Mouse (Mus musculus): ENCODE measurements at regions not wholly inside any gene's neighbourhood (a gene's known extent, or its start where the extent isn't known, plus 50 kb on each side); places are given as distances from the start of the nearest gene placed in this dataset.

DNA sequence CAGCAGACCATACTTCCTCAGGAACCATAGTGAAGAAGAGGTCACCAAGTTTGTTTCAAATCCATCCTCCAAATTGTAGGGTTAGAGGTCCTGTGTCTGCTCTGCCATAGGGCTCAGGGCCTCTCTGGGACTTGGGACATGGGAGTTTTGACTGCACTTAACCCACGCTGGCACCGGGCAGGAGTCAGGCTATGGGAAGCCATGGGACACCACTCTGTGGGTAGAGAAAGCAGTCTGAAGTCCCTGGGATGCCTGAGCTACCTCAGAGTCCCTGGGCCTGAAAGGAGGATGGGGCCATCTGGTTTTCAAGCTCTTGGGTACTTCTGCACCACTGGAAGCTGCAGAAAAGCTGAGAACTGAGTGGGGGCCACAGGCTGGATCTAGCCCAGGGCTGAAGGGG is 819.7 kb upstream of the Tenm4 start:
- H3K27ac ChIP-seq, result no peak overlapping the region
- WGBS, result 84% methylated on average over 2 of the region's 2 CpGs
- H3K27me3 ChIP-seq, result no peaks in the 10 kb centered on the region
- ATAC-seq (replicated peaks; ENCODE audit: insufficient number of reproducible peaks, insufficient read depth, low FRiP score, low read depth), result no peak
- H3K36me3 ChIP-seq, result no peaks in the 10 kb centered on the region
- H3K9me3 ChIP-seq (replicated peaks), result no peaks in the 10 kb centered on the region
- no peak overlapping the region for H3K4me2 ChIP-seq
- no peak overlapping the region for H3K4me3 ChIP-seq
- no peak overlapping the region for H3K9ac ChIP-seq
- H3K4me1 ChIP-seq (replicated peaks), result no peaks in the 10 kb centered on the region

DNA sequence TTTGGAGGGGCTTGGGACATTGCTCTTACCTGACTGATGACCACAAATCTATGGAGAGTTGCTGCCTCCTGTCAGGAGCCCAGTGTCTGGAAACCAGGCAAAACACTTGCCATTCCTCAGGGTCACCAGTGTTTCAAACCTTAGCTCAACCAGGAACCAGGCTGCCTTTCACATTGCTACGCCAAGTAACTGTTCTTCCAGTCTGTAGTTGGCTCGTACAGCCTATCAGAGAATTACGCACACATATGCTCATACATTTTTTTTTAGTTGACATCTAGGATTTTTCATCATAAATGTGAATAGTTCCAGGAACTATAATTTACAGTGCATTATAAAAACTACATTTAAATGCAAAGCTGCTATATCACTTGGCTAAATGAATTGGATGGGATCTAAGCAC is 818.9 kb upstream of the Tenm4 start:
- H3K4me2 ChIP-seq, result no peak overlapping the region
- no peak overlapping the region for H3K4me3 ChIP-seq
- no peaks in the 10 kb centered on the region for H3K36me3 ChIP-seq
- no peaks in the 10 kb centered on the region for H3K27me3 ChIP-seq
- 87% methylated on average over 3 of the region's 3 CpGs for WGBS
- no peaks in the 10 kb centered on the region for H3K4me1 ChIP-seq (replicated peaks)
- no peak overlapping the region for H3K27ac ChIP-seq
- H3K9me3 ChIP-seq (replicated peaks), result no peaks in the 10 kb centered on the region
- no peak for ATAC-seq (replicated peaks; ENCODE audit: insufficient number of reproducible peaks, insufficient read depth, low FRiP score, low read depth)
- H3K9ac ChIP-seq, result no peak overlapping the region

DNA sequence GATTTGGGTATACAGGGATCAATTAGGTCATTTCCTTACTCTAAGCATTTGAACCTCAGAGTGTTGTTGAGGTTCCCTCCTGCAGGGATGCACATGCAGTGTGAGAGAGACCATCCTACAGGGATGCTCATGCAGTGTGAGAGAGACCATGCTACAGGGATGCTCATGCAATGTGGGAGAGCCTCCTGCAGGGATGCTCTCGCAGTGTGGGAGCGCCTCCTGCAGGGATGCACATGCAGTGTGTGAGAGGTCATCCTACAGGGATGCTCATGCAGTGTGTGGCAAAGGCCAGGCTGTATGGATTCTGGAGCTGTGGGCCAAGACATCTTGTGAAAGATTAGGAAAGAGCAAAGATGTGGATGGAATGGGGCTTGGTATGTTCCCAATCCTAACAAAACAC is 816.1 kb upstream of the Tenm4 start:
- Histone ChIP-seq H3K27ac (no peak overlapping the region), H3K9me3 (replicated peaks) (no peaks in the 10 kb centered on the region), H3K4me1 (replicated peaks) (no peaks in the 10 kb centered on the region), H3K36me3 (no peaks in the 10 kb centered on the region), H3K9ac (no peak overlapping the region), H3K27me3 (no peaks in the 10 kb centered on the region), H3K4me3 (no peak overlapping the region), H3K4me2 (no peak overlapping the region)
- WGBS, result 64% methylated on average over 2 of the region's 2 CpGs
- ATAC-seq (replicated peaks; ENCODE audit: insufficient number of reproducible peaks, insufficient read depth, low FRiP score, low read depth), result no peak

DNA sequence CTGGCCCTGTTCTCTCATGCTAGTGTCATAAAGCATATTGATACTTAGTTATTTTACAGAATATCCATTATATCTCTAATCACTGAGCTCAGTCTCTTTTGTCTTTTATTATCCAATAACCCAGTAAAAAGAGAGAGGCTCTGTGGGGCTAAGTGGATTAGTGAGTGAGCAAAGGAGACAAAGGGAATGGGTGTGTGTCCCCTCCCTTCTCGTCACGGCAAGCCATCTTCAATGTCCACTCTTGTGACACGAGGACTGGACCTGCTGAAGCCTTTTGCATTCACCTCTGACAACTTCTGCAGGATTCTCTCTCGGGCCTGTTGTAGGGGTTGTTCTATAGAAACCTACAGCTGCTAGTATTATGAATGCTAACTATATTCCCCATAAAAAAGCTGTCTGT is 812.3 kb upstream of the Tenm4 start:
- Histone ChIP-seq H3K27ac (no peak overlapping the region), H3K9ac (no peak overlapping the region), H3K4me3 (no peak overlapping the region), H3K9me3 (replicated peaks) (no peaks in the 10 kb centered on the region), H3K27me3 (no peaks in the 10 kb centered on the region), H3K36me3 (no peaks in the 10 kb centered on the region), H3K4me2 (no peak overlapping the region), H3K4me1 (replicated peaks) (no peaks in the 10 kb centered on the region)
- WGBS, result 73% methylated on average over 4 of the region's 4 CpGs
- no peak for ATAC-seq (replicated peaks; ENCODE audit: insufficient number of reproducible peaks, insufficient read depth, low FRiP score, low read depth)

DNA sequence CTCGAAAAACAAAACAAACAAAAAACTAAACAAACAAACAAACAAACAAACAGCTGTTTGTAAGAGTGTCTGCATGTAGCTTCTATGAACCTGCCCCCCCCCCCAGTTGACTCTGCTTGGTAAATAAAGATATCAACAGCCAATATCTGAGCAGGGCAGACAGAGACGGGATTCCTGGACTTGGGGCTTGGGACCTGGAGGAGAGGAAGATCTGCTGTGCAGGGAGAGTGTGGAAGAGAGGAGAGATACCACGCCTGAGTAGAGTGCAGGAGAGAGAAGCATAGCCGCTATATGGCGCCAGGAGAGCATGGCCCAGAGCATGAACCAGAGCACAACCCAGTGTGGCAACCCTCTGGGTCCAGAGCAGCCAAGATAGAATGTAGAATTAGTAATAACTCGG is 811.9 kb upstream of the Tenm4 start:
- H3K36me3 ChIP-seq, result no peaks in the 10 kb centered on the region
- WGBS, result 71% methylated on average over 6 of the region's 6 CpGs
- no peaks in the 10 kb centered on the region for H3K9me3 ChIP-seq (replicated peaks)
- no peaks in the 10 kb centered on the region for H3K4me1 ChIP-seq (replicated peaks)
- H3K9ac ChIP-seq, result no peak overlapping the region
- no peaks in the 10 kb centered on the region for H3K27me3 ChIP-seq
- no peak overlapping the region for H3K27ac ChIP-seq
- H3K4me2 ChIP-seq, result no peak overlapping the region
- H3K4me3 ChIP-seq, result no peak overlapping the region
- no peak for ATAC-seq (replicated peaks; ENCODE audit: insufficient number of reproducible peaks, insufficient read depth, low FRiP score, low read depth)

Measured in heart, embryonic 15.5 days (tissue).